In the genomic region with DNA sequence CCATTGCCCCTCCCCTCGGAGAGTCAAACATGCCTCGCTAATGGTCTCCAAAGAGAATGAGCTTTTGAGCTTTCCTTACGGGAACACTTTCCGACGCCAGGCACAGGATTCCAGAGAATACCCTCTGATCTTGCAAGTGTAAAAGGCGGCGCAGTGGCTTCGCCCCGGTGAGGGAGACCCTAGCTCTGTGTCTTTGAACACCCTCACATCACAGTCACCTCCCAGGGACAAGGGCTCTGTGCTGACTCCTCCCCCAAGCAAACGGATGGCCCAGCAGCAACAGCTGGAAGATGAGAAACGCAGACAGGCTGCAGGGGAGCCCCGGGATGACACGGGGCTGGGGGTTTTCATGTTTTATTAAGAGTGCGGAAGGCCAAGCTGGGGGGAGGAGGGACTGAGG, we compare ENCODE assay signal across 11 mouse cellular contexts. TPM values are rescaled to one million over a fixed set of nuclear protein-coding genes. Genes with fewer than 3 reads are reported as not detected.
DNase-seq lines count a peak whose midpoint lies in the region; ATAC-seq lines count a peak whose summit lies in the region.
"Had no signal": no experiment of that assay in that cellular context is flagged by ENCODE, and none has a peak within 500 bp of the region (broad histone marks: within the 10 kb centered on the region; RNA-seq: fewer than 3 reads in every experiment).

No protein-coding gene starts in this region.

- WGBS in kidney, embryonic 15.5 days, result 7% methylated on average over 14 of the region's 14 CpGs
- 7% methylated on average over 14 of the region's 14 CpGs for WGBS in embryonic facial prominence, embryonic 11.5 days
- 5% methylated on average over 14 of the region's 14 CpGs for WGBS in hindbrain, embryonic 15.5 days
- 4% methylated on average over 14 of the region's 14 CpGs for WGBS in neural tube, embryonic 11.5 days

- H3K9ac ChIP-seq in kidney, embryonic 15.5 days, result no peak overlapping the region
- H3K9ac ChIP-seq in embryonic facial prominence, embryonic 11.5 days (replicated peaks; ENCODE audit: low read length), result no peak overlapping the region; the same call in 1 of the 2 replicates
- H3K9ac ChIP-seq in hindbrain, embryonic 15.5 days, result no peak overlapping the region
- H3K9ac ChIP-seq in neural tube, embryonic 11.5 days (ENCODE audit: low read length), result no peak overlapping the region
- H3K9ac ChIP-seq: liver, embryonic 12.5 days had no signal

- H3K4me3 ChIP-seq in kidney, embryonic 15.5 days (replicated peaks), result no peak overlapping the region
- no peak overlapping the region for H3K4me3 ChIP-seq in embryonic facial prominence, embryonic 11.5 days (ENCODE audit: low read depth, low read length)
- H3K4me3 ChIP-seq in hindbrain, embryonic 15.5 days, result no peak overlapping the region
- peak overlapping the region; percentile 4; the same call in 1 of the 2 replicates for H3K4me3 ChIP-seq in neural tube, embryonic 11.5 days (ENCODE audit: low read depth, low read length)
- H3K4me3 ChIP-seq: layer of hippocampus, adult 2 months; liver, embryonic 12.5 days had no signal

- H3K27me3 ChIP-seq in kidney, embryonic 15.5 days, result peaks cover 58% of the 10 kb centered on the region
- 0 out of 2 replicates have a peak, but pooled peaks cover 4% of the 10 kb centered on the region for H3K27me3 ChIP-seq in embryonic facial prominence, embryonic 11.5 days (ENCODE audit: control insufficient read depth, insufficient read depth, low read length)
- H3K27me3 ChIP-seq in hindbrain, embryonic 15.5 days, result peaks cover 13% of the 10 kb centered on the region
- no peaks in the 10 kb centered on the region for H3K27me3 ChIP-seq in neural tube, embryonic 11.5 days (ENCODE audit: control insufficient read depth, insufficient read depth, low read length)

- H3K36me3 ChIP-seq in kidney, embryonic 15.5 days, result no peaks in the 10 kb centered on the region
- no peaks in the 10 kb centered on the region for H3K36me3 ChIP-seq in embryonic facial prominence, embryonic 11.5 days (replicated peaks; ENCODE audit: control insufficient read depth, insufficient read depth, low read depth, low read length)
- no peaks in the 10 kb centered on the region for H3K36me3 ChIP-seq in hindbrain, embryonic 15.5 days
- H3K36me3 ChIP-seq in neural tube, embryonic 11.5 days (ENCODE audit: control insufficient read depth, insufficient read depth, low read length), result no peaks in the 10 kb centered on the region
- H3K36me3 ChIP-seq: liver, embryonic 12.5 days had no signal

- no peak for DNase-seq in kidney, postnatal 10 days
- DNase-seq in embryonic facial prominence, embryonic 11.5 days (ENCODE audit: low spot score), result no peak
- DNase-seq in neural tube, embryonic 11.5 days (ENCODE audit: low spot score), result peak; percentile 44
- DNase-seq in adrenal gland, adult 2 months, result no peak
- no peak for DNase-seq in spleen, adult 12 weeks (ENCODE audit: low spot score)
- DNase-seq: gastrocnemius, postnatal 25 days; heart, postnatal 4 days had no signal

- H3K4me1 ChIP-seq in kidney, embryonic 15.5 days, result peaks cover 20% of the 10 kb centered on the region
- H3K4me1 ChIP-seq in embryonic facial prominence, embryonic 11.5 days (ENCODE audit: control insufficient read depth, insufficient read depth, low read length), result peaks cover 4% of the 10 kb centered on the region
- peaks cover 24% of the 10 kb centered on the region for H3K4me1 ChIP-seq in hindbrain, embryonic 15.5 days (replicated peaks)
- peaks cover 21% of the 10 kb centered on the region for H3K4me1 ChIP-seq in neural tube, embryonic 11.5 days (ENCODE audit: control insufficient read depth, insufficient read depth, low read length)
- H3K4me1 ChIP-seq: liver, embryonic 12.5 days had no signal

- H3K4me2 ChIP-seq in kidney, embryonic 15.5 days, result peak overlapping the region; percentile 36; the same call in 1 of the 2 replicates
- H3K4me2 ChIP-seq in embryonic facial prominence, embryonic 11.5 days (ENCODE audit: low read depth, low read length), result peak overlapping the region; percentile 11; the same call in 1 of the 2 replicates
- H3K4me2 ChIP-seq in hindbrain, embryonic 15.5 days, result peak overlapping the region; percentile 34
- H3K4me2 ChIP-seq in neural tube, embryonic 11.5 days (ENCODE audit: low read depth), result peak overlapping the region; percentile 22; the same call in 1 of the 2 replicates
- H3K4me2 ChIP-seq: liver, embryonic 12.5 days had no signal

- ATAC-seq in kidney, embryonic 15.5 days (replicated peaks; ENCODE audit: low FRiP score), result no peak
- no peak for ATAC-seq in embryonic facial prominence, embryonic 11.5 days (replicated peaks; ENCODE audit: insufficient number of reproducible peaks, low FRiP score, low TSS enrichment, low read depth)
- ATAC-seq in hindbrain, embryonic 15.5 days (ENCODE audit: low FRiP score, low read depth), result no peak
- no peak for ATAC-seq in neural tube, embryonic 11.5 days (ENCODE audit: insufficient read depth, low FRiP score, low TSS enrichment)
- ATAC-seq: liver, embryonic 12.5 days had no signal

- no peaks in the 10 kb centered on the region for H3K9me3 ChIP-seq in kidney, embryonic 15.5 days (replicated peaks)
- H3K9me3 ChIP-seq in embryonic facial prominence, embryonic 11.5 days (replicated peaks; ENCODE audit: control insufficient read depth, low read length), result no peaks in the 10 kb centered on the region
- H3K9me3 ChIP-seq in hindbrain, embryonic 15.5 days, result no peaks in the 10 kb centered on the region
- H3K9me3 ChIP-seq in neural tube, embryonic 11.5 days (ENCODE audit: control insufficient read depth, low read length), result no peaks in the 10 kb centered on the region
- H3K9me3 ChIP-seq: liver, embryonic 12.5 days had no signal

- H3K27ac ChIP-seq in kidney, embryonic 15.5 days, result no peak overlapping the region
- H3K27ac ChIP-seq in embryonic facial prominence, embryonic 11.5 days (replicated peaks; ENCODE audit: low read depth, low read length), result no peak overlapping the region
- no peak overlapping the region for H3K27ac ChIP-seq in hindbrain, embryonic 15.5 days (replicated peaks)
- no peak overlapping the region for H3K27ac ChIP-seq in neural tube, embryonic 11.5 days (ENCODE audit: low read depth, low read length)
- H3K27ac ChIP-seq: layer of hippocampus, adult 2 months; liver, embryonic 12.5 days had no signal

RNA-seq across cellular contexts. Expression of gene Fzd10, which starts 6.0 kb away (rescaled TPM):
- polyA plus RNA-seq in kidney, embryonic 15.5 days (2015; fragmentation: Nextera tagmentation; extraction: Ambion mirVana), result 2.2 and 2.4 TPM in 2 replicates
- polyA plus RNA-seq in embryonic facial prominence, embryonic 11.5 days (2014; fragmentation: Nextera tagmentation; extraction: Ambion mirVana), result 5.5 and 5.6 TPM in 2 replicates
- polyA plus RNA-seq in hindbrain, embryonic 15.5 days (2015; fragmentation: Nextera tagmentation; extraction: Ambion mirVana), result 4.4 and 5.8 TPM in 2 replicates
- 21.4 and 21.6 TPM in 2 replicates for polyA plus RNA-seq in neural tube, embryonic 11.5 days (2014; fragmentation: Nextera tagmentation; extraction: Ambion mirVana)
- 1 to 10 TPM in 1 of 2 experiments, under 1 TPM in 1; 0.26 to 1.1 TPM for total RNA-seq in adrenal gland, adult 2 months (2021)
- polyA plus RNA-seq in adrenal gland, adult 2 months (2012; rRNA removed), result 3.3 and 3.9 TPM in 2 replicates
